Comparison of ENCODE assay signal across 8 mouse cellular contexts in genomic region chr10:46057362-46058198, GRCm38 (mm10).
DNase-seq lines count a peak whose midpoint lies in the region; ATAC-seq lines count a peak whose summit lies in the region.

No protein-coding gene starts in this region.

- peaks cover 4% of the 10 kb centered on the region; the same call in 1 of the 2 replicates for H3K4me1 ChIP-seq in midbrain, embryonic 14.5 days (ENCODE audit: control insufficient read depth, insufficient read depth, low read length)

- H3K4me2 ChIP-seq in midbrain, embryonic 14.5 days (ENCODE audit: low read length), result peak overlapping the region; percentile 37

- H3K9ac ChIP-seq in midbrain, embryonic 14.5 days (replicated peaks; ENCODE audit: low read length), result no peak overlapping the region

- no peaks in the 10 kb centered on the region for H3K36me3 ChIP-seq in midbrain, embryonic 14.5 days (ENCODE audit: control insufficient read depth, insufficient read depth, low read length)

- peak; percentile 21 for DNase-seq in gastrocnemius, postnatal 10 days
- no peak for DNase-seq in gastrocnemius, adult 8-10 months (ENCODE audit: low spot score in 2 of 2)
- DNase-seq in ES-CJ7 (ENCODE audit: low read depth, low spot score), result peak; percentile 63
- DNase-seq in cerebellum, adult 9-11 months, result peak; percentile 35
- peak; percentile 19 to 55 for DNase-seq in frontal cortex, postnatal 10 days (ENCODE audit: low spot score in 2 of 2)
- DNase-seq in layer of hippocampus, postnatal 10 days (ENCODE audit: low spot score in 2 of 2), result peak; percentile 67 to 76
- peak; percentile 95 for DNase-seq in midbrain, embryonic 14.5 days

- H3K4me3 ChIP-seq in midbrain, embryonic 14.5 days (replicated peaks; ENCODE audit: low read depth, low read length), result no peak overlapping the region

- WGBS in midbrain, embryonic 14.5 days, result 32% methylated on average over 14 of the region's 14 CpGs

- no peaks in the 10 kb centered on the region for H3K9me3 ChIP-seq in midbrain, embryonic 14.5 days (ENCODE audit: control insufficient read depth, low read length)

- 0 out of 2 replicates have a peak overlapping the region, but pooled peaks have one; percentile 42 for H3K27ac ChIP-seq in midbrain, embryonic 14.5 days (replicated peaks; ENCODE audit: low read depth, low read length)

- no peaks in the 10 kb centered on the region for H3K27me3 ChIP-seq in midbrain, embryonic 14.5 days (ENCODE audit: control insufficient read depth, insufficient read depth, low read length)

- no peak for ATAC-seq in midbrain, embryonic 14.5 days (ENCODE audit: low FRiP score, low TSS enrichment)
- no peak; the same call in 1 of the 2 replicates for ATAC-seq in granulocyte monocyte progenitor cell, adult 5-6 weeks (replicated peaks; ENCODE audit: poor library complexity, severe bottlenecking)

Comparison
In these comparisons a context has a peak if more than half of its experiments do, and no peak if none do; other contexts are left out.
1. DNase-seq: peak in gastrocnemius, postnatal 10 days (single experiment), ES-CJ7 (single experiment), cerebellum, adult 9-11 months (single experiment), frontal cortex, postnatal 10 days (2 of 2), layer of hippocampus, postnatal 10 days (2 of 2) and midbrain, embryonic 14.5 days (single experiment); none in gastrocnemius, adult 8-10 months (0 of 2).